Mouse (Mus musculus) neutrophil, adult 5-6 weeks (primary cell): Measurements from ENCODE around the gene Smim10l1. TPM values are rescaled to one million over a fixed set of nuclear protein-coding genes. Genes with fewer than 3 reads are reported as not detected.

ENCODE experiments used
- ATAC-seq: fragments of 151-379, 151-347 bp; 2 replicates; pipeline ENCODE4 v1.8.0; 2017; ENCODE audit warnings: mild to moderate bottlenecking, moderate TSS enrichment; ENCODE audit not compliant: insufficient number of reproducible peaks, poor library complexity, low FRiP score, severe bottlenecking; ENCODE audit errors: extremely low read depth
- total RNA-seq: library from RNA; stranded (forward); fragments of 200-1000 nt; gene quantifications from 2 replicates; pipeline ENCODE4 v1.2.3, GENCODE M21; 2017

The Smim10l1 gene
- 15.8 and 16.1 TPM in 2 replicates for total RNA-seq

- no peak for ATAC-seq
Observed at GRCm38 (mm10) chr6:133104609-133104921, at the start of gene Smim10l1. Smim10l1 (plus strand) TSS chr6:133104909.

GRCm38 (mm10) chr6:133055716-133056115 lies 49.0 kb upstream of the Smim10l1 start, which contains the start of gene Tas2r140:
Tas2r140 (minus strand) TSS chr6:133055816.
- ATAC-seq = no peak

- ATAC-seq = no peak
Observed at GRCm38 (mm10) chr6:133092226-133092625, 12.5 kb upstream of the Smim10l1 start.

GRCm38 (mm10) chr6:133102430-133102829 lies 2.3 kb upstream of the Smim10l1 start:
- ATAC-seq = no peak

- peak; percentile 83 for ATAC-seq
Observed at GRCm38 (mm10) chr6:133104922-133105859, 482 bp downstream of the Smim10l1 start.

Other genes starting within 250 kb of the Smim10l1 start
- not detected in 2 replicates for gene Tas2r116, start 249.5 kb upstream of the Smim10l1 start, total RNA-seq
- not detected in 2 replicates for gene Tas2r110, start 236.9 kb upstream of the Smim10l1 start, total RNA-seq
- gene Tas2r113, start 211.9 kb upstream of the Smim10l1 start, total RNA-seq = not detected in 2 replicates
- not detected in 2 replicates for gene Tas2r125, start 195.3 kb upstream of the Smim10l1 start, total RNA-seq
- not detected in 2 replicates for gene Tas2r129, start 153.8 kb upstream of the Smim10l1 start, total RNA-seq
- not detected in 2 replicates for gene Tas2r131, start 147.0 kb upstream of the Smim10l1 start, total RNA-seq
- not detected in 2 replicates for gene Tas2r109, start 123.9 kb upstream of the Smim10l1 start, total RNA-seq
- not detected in 2 replicates for gene Tas2r103, start 67.8 kb upstream of the Smim10l1 start, total RNA-seq
- gene Tas2r140, start 49.1 kb upstream of the Smim10l1 start, total RNA-seq = not detected in 2 replicates
- not detected in 2 replicates for gene 5530400C23Rik, start 187.3 kb downstream of the Smim10l1 start, total RNA-seq